Mouse (Mus musculus) A20 (cell line): Measurements from ENCODE around the gene S1pr4.

Experiments used
- DNase-seq: peaks from one replicate; pipeline ENCODE4 v3.0.0-alpha.2; 2011; ENCODE audit warnings: low read depth, low spot score

S1pr4 gene

DNA sequence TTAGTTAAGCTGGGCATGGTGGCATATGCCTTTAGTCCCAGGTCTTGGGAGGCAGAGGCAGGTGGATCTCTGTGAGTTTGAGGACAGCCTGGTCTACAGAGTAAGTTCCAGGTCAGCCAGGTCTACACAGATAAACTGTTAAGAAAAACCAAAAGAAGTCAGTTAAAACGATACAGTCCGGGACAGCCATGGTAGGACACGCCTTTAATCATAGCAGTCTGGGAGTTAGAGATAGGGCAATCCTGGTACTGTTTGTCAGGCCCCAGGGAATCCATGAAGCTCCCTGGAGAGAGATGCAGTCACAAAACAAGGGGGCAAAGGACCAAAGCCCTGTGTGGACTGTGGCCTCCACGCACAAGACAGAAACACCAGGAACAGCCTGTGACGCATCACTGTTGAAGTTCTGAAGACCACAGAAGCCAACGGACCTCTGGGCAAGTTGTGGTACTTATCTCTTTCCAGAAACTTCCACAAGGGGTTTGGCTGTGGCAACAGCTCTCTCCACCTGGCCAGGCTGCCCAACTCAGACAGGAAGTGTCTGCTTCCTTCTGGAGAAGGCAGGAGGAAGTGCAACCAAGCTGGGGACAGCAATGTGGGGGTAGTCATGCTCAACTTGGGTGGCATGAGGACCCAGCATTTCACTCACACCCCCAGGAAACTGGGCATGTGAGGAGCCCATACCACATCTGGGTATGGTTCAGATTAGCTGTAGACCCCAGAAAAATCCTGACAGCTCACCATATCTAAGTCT lies 19.5 kb upstream of the S1pr4 start:
- DNase-seq = peak; percentile 77

DNA sequence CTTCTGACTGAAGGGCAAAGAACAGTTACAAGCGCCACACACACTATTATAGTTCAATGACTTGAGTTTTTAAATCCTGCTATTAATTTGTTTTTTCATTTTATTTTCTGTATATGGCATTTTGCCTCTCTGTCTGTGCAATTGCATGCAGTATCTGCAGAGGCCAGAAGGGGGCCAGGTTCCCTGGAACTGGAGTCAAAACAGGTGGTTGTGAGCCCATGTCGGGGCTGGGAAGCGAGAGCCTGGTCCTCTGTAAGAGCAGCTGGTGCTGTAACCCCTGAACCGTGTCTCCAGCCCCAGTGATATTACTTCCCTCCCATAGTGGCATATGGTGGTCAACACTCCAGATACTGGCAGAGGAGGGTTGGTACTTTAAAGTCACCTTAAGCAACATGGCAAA lies 18.6 kb upstream of the S1pr4 start:
- peak; percentile 91 for DNase-seq

DNA sequence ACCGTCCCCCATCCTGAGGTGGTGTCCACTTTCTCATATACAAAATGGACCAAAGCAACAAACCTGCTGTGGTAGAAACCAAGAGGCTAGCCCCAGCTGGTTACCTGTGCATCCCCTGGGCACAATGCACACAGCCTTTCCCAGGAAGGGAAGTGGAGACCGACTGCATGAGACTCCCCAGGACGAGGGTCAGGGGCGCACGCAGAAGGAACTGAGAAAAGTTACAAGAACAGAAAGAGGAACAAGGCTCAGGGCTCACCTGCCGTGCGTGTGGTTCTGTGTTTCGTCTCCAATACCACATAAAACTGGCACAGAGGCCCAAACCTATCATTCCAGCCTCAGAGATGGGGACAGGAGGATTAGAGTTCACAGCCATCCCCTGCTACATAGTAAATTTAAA lies 17.3 kb upstream of the S1pr4 start:
- peak; percentile 90 for DNase-seq

DNA sequence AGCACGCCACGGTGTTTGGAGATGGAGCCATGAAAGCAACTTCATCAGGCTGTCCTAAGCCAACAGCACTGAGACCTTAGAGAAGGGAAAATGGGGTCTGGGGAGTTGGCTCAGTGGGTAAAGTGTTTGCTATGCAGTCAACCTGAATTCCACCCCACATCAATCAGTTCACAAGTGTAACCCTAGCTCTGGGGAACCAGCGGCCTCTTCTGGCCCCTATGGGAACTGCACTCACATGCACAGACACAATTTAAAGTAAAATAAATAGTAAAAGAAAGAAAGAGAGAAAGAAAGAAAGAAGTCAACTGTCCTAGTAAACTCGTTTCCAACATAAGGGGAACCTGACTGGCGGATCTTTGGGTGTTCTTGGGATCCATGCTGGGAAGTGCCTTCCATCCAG lies 13.9 kb upstream of the S1pr4 start:
- no peak for DNase-seq

DNA sequence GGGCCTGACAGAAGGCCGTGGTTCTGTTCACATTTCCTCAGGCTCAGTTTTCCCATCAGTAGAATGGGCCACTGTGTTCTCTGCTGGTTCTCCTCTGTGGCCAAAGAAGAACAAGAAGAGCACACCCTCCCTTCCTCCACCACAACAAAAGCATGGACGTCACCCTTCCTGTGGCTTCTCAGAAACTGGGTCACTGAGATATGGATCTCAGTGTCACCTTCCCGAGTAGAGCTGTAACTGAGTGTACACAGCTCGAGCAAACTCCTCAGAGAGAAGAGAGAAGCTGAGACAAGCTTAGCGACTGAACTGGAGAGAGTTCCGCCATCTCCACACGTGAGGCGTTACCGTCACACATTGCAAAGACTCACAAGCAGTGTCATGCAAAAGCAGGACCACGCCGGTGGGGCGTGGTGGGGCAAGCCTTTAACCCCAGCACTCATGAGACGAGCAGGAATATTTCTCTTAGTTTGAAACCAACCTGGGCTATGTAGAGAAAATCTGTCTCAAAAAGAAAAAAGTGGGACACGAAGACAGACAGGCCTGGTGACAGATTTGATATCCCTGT lies 10.4 kb upstream of the S1pr4 start:
- DNase-seq = no peak

GRCm38 (mm10) chr10:81507691-81508489 lies 8.0 kb upstream of the S1pr4 start:
- no peak for DNase-seq

- DNase-seq = peak; percentile 34
Measured at GRCm38 (mm10) chr10:81507095-81507494, 7.2 kb upstream of the S1pr4 start.

- no peak for DNase-seq
Measured at GRCm38 (mm10) chr10:81505016-81505664, 5.2 kb upstream of the S1pr4 start.

GRCm38 (mm10) chr10:81502658-81503057 lies 2.7 kb upstream of the S1pr4 start:
- DNase-seq = peak; percentile 74

DNA sequence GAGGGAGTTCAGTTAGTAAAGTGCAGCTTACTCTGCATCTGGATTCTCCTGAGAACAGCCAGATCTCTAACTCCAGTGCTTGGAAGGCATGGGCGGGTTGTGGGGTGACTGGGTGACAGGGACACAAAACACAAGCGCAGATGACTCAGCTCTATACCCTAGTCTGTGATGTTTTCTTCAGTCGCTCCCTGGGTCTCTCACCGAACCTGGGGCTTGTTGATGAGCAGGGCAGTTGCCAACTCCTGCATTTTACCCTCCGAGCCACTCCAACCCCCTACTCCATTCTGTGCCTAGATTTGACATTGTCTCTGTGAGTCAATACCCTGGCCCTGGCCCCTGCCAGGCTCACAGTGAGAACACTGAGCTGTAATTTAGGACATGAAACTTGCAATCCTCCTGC lies 1.9 kb upstream of the S1pr4 start:
- no peak for DNase-seq

DNA sequence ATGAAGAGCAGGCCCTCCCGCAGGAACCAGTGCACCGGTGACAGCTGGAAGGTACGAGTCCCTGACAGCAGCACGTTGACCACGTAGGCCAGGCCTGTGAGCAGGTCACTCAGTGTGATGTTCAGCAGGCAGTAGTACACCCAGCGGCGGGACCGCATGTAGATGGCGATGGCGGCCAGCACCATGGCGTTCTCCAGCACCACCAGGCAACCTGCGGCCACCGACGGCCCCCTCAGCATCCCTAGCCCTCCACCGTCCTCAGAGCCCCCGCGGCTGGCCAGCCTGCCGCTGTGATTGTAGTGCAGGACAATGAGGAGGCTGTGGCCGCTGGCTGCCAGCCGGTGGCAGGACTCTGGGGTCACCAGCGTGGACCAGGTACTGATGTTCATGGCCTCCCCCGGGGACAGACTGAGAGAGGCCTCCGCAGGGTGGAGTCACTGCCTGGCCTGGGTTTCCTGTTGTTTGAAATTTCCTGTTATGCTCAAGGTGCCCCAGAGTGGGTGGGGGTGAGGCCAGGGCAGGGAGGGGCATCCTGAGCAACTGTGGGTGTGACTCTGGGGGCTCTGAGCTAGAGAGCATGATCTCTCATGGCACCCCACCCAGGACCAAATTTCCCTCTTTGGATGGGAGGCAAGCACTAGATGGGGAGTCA lies 556 bp downstream of the S1pr4 start:
- no peak for DNase-seq

GRCm38 (mm10) chr10:81498316-81499249 lies 1.3 kb downstream of the S1pr4 start:
- DNase-seq = no peak

- peak; percentile 64 for DNase-seq
Measured at GRCm38 (mm10) chr10:81497401-81498270, 2.3 kb downstream of the S1pr4 start.

DNA sequence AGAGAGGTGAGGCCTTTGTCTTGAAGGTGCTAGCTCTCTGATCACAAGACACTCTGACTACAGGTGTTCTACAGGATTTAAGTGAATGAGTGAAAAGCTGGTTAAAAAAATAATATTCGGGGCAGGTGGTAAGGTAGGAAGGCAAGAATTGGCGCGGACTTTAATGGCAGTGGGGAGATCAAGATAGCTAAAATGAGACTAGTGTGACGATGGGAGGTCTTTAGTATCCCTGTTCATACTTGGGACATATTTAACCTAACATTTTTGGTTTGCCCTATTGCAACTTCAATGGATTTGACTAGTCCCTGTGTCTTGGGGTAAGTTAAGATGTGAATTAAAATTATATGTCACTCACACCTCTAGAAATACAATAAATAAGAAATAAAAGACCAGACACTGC lies 3.0 kb downstream of the S1pr4 start:
- DNase-seq = no peak

DNA sequence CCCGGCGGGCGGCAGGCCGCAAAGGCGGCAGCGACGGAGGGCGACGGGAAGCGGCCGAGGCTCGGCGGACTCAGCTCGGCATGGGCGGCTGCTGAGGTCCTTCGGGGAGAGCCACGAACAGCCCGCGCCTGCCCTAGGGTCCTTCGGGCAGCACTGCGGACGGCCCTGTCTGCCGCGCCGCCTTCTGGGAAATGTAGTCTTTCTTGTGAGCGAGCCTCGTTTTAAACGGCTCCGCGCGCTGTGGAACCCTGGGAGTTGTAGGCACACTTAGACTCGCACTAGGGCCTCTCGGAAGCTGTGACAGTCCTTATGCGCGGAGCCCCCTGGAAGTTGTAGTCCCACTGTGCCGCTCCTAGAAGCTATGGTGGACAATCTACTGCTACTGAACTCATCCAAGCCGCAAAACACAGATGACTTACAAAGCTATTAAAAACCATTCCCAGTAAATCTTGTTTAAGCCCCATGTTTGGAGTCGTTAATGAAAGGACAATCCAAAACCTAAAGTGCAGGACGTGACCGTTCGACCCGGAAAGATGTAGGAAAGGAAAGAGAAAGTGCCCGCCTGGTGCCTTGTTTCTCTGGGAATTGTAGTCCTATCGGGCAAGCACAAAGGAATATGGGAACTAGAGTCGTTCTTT lies 3.5 kb downstream of the S1pr4 start, which contains the start of gene Ncln:
Ncln (minus strand) TSS at position 129 of the 638 bp plus-strand sequence.
- DNase-seq = peak; percentile 99

GRCm38 (mm10) chr10:81495616-81496263 lies 4.2 kb downstream of the S1pr4 start:
- DNase-seq = no peak

DNA sequence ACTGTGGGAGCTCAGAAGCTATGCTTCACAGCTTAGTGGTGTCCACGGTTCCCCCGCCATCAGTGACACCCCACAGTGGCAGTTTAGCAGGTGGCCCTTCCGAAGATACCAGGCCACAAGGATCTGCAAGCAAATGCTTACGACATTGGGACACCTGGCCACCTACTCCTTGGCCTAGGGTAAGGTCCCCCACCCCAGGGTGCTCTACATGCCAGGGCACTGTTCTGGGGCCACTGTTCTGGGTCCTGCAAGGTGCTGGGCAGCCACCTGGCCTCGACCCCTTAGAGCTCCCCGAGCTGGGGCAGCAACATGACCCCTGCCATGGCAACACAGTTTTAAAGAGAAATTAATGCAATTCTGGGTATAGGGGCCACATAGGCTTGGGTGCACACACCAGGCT lies 4.8 kb downstream of the S1pr4 start:
- no peak for DNase-seq

DNA sequence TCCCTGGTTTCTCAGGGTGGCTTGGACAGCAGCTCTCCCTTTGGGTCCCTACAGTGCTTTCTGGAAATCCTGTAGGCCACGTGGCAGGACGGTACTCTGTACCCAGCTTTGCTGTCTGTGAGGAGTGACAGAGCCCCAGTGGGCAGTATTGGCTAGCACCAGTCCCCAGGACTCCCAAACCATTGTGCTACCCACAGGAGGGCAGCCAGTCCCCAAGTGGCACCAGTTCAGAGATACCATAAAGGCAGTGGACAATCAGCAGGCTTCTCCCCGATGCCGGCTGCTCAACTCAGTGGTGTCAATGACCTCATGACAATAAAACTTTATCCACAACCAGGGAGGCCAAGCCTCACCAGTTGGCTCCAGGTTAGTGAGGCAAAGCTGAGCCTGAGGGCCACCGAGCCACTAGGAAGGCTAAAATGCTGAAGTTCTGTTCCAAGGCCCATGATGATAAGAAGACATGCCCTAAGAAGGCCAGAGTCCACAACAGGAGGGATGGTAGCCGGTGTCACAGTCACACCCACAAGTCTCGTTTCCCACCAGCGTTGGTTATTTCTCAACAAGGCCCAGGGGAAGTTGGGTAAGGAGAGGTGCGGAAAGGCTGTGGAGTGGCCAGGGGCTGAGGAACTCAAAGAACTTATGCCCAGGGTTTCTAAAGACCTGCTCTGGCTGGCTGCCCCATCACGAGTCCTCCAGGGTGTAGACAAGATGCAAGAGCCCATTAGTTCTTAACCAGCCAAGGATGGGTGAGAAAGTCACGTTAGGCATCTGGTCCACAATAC lies 5.5 kb downstream of the S1pr4 start:
- DNase-seq = no peak
